Mouse (Mus musculus) lung, adult 18-20 months (tissue): ENCODE data around the gene Bsg.

ENCODE experiments used
- DNase-seq, 2 experiments: peaks; one replicate each; pipeline ENCODE4 v3.0.0; 2022; ENCODE audit warnings: mixed read lengths in 2 of 2

Gene Bsg

GRCm38 (mm10) chr10:79704065-79704969 is at the start of gene Bsg:
Gene Bsg, plus strand, starts transcription at chr10:79704491.
- peak; percentile 98 to 99 for DNase-seq

- DNase-seq: no peak
These were observed 49.3 kb upstream of the Bsg start for GRCm38 (mm10) chr10:79654946-79655395.

GRCm38 (mm10) chr10:79658829-79659228 is 45.5 kb upstream of the Bsg start:
- DNase-seq: no peak

GRCm38 (mm10) chr10:79660298-79660697 is 44.0 kb upstream of the Bsg start:
- DNase-seq: no peak

GRCm38 (mm10) chr10:79661861-79662260 is 42.4 kb upstream of the Bsg start:
- no peak for DNase-seq

- peak; percentile 50 to 66 for DNase-seq
These were observed 40.1 kb upstream of the Bsg start, which contains the start of gene Madcam1 for GRCm38 (mm10) chr10:79664131-79664665. Gene Madcam1, plus strand, starts transcription at chr10:79664559.

GRCm38 (mm10) chr10:79665051-79665450 is 39.2 kb upstream of the Bsg start:
- DNase-seq: no peak

GRCm38 (mm10) chr10:79666493-79666892 is 37.8 kb upstream of the Bsg start:
- DNase-seq: no peak

- DNase-seq: no peak
These were observed 36.2 kb upstream of the Bsg start for GRCm38 (mm10) chr10:79668076-79668475.

GRCm38 (mm10) chr10:79668771-79669575 is 35.3 kb upstream of the Bsg start, which contains the start of gene Tpgs1:
Gene Tpgs1, plus strand, starts transcription at chr10:79669369.
- DNase-seq: peak; percentile 86 to 89

- DNase-seq: peak; percentile 68 to 70
These were observed 34.7 kb upstream of the Bsg start for GRCm38 (mm10) chr10:79669576-79670057.

GRCm38 (mm10) chr10:79670071-79670888 is 34.0 kb upstream of the Bsg start:
- no peak for DNase-seq

GRCm38 (mm10) chr10:79671396-79672087 is 32.7 kb upstream of the Bsg start:
- no peak for DNase-seq

GRCm38 (mm10) chr10:79672088-79672455 is 32.2 kb upstream of the Bsg start:
- no peak for DNase-seq

GRCm38 (mm10) chr10:79673054-79673453 is 31.2 kb upstream of the Bsg start:
- DNase-seq: no peak

- DNase-seq: no peak
These were observed 28.8 kb upstream of the Bsg start for GRCm38 (mm10) chr10:79675346-79676035.

GRCm38 (mm10) chr10:79680606-79681495 is 23.4 kb upstream of the Bsg start:
- peak in 1 of 2 experiments; percentile 33 for DNase-seq

- peak; percentile 99 to 100 for DNase-seq
These were observed 22.6 kb upstream of the Bsg start, which contains the start of gene Cdc34 for GRCm38 (mm10) chr10:79681591-79682245. Gene Cdc34, plus strand, starts transcription at chr10:79682195.

- DNase-seq: no peak
These were observed 21.8 kb upstream of the Bsg start for GRCm38 (mm10) chr10:79682551-79682915.
